Mouse (Mus musculus) heart, adult 2 months (tissue): ENCODE measurements at regions not wholly inside any gene's neighbourhood (a gene's known extent, or its start where the extent isn't known, plus 50 kb on each side); places are given as distances from the start of the nearest gene placed in this dataset.

ENCODE experiments used
- CTCF ChIP-seq: fragments of 200-600 bp; IDR thresholded peaks from 2 replicates; pipeline ENCODE4 v1.8.1; 2022; ENCODE audit warnings: antibody characterized with exemption, mild to moderate bottlenecking, moderate library complexity
- POLR2A ChIP-seq: fragments of 200-500 bp; IDR thresholded peaks from 2 replicates; pipeline ENCODE4 v1.6.1; 2011; ENCODE audit warnings: mild to moderate bottlenecking, low read depth, low read length, control low read depth; ENCODE audit not compliant: insufficient read depth

GRCm38 (mm10) chr11:6982076-6982475, 81.2 kb upstream of the Adcy1 start:
- TF ChIP-seq CTCF: no peak
- no peak for TF ChIP-seq POLR2A
